13 mouse cellular contexts compared by ENCODE assay signal in the genomic region with DNA sequence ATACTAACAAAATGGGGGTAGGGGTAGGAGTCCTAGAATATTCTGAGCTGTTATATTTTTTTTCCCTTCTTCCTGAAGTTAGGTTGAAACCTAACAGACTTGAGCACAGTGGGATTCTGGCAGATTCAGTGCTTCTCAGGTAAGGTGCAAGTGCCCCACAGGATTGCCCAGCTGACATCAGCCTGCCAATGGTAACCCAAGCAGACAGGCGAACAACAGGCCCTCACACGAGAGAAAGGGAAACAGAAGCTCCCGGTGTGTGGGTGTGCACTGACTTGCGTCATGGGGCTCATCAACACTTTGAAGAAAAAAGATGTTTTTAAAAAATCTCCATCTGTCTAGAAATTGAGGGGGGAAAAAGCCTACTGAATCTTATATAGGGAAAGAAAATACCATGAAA. TPM values are rescaled to one million over a fixed set of nuclear protein-coding genes. Genes with fewer than 3 reads are reported as not detected.
DNase-seq lines count a peak whose midpoint lies in the region; ATAC-seq and TF ChIP-seq lines count a peak whose summit lies in the region.
"Had no signal": no experiment of that assay in that cellular context is flagged by ENCODE, and none has a peak within 500 bp of the region (broad histone marks: within the 10 kb centered on the region; RNA-seq: fewer than 3 reads in every experiment).

No protein-coding gene starts in this region.

- no peaks in the 10 kb centered on the region for H3K36me3 ChIP-seq in MEL (ENCODE audit: control insufficient read depth in 1 of 2, insufficient read depth in 2 of 2, low read length in 2 of 2)
- H3K36me3 ChIP-seq: hindbrain, embryonic 10.5 days; liver, embryonic 15.5 days had no signal

- TF ChIP-seq POLR2A in MEL (IDR thresholded peaks at IDR 0.05; ENCODE audit: control insufficient read depth in 1 of 2, insufficient read depth in 1 of 2, low read depth in 1 of 2, low read length in 2 of 2, poor library complexity in 1 of 2) = no peak

- no peak for TF ChIP-seq CTCF in MEL (IDR thresholded peaks at IDR 0.05 in 2 of 3, conservative IDR thresholded peaks at IDR 0.05 in 1 of 3; ENCODE audit: control insufficient read depth in 1 of 3, insufficient read depth in 1 of 3, low read depth in 2 of 3, low read length in 3 of 3, poor library complexity in 1 of 3, severe bottlenecking in 1 of 3)
- no peak for TF ChIP-seq CTCF in gastrocnemius, adult 2 months (IDR thresholded peaks at IDR 0.05)

- H3K27me3 ChIP-seq in MEL (ENCODE audit: control insufficient read depth in 1 of 2, insufficient read depth in 2 of 2, low read length in 2 of 2) = peaks cover 8 to 11% of the 10 kb centered on the region in 2 experiments
- H3K27me3 ChIP-seq: liver, embryonic 15.5 days had no signal

- H3K27ac ChIP-seq in MEL (ENCODE audit: control insufficient read depth, low read depth, low read length) = no peak overlapping the region
- H3K27ac ChIP-seq in gastrocnemius, adult 2 months = no peak overlapping the region
- H3K27ac ChIP-seq: hindbrain, embryonic 10.5 days; kidney, postnatal 0 days; liver, embryonic 15.5 days had no signal

- no peak overlapping the region for H3K4me3 ChIP-seq in MEL (ENCODE audit: control insufficient read depth in 1 of 2, insufficient read depth in 1 of 2, low read depth in 2 of 2, low read length in 2 of 2)
- H3K4me3 ChIP-seq in gastrocnemius, adult 2 months = no peak overlapping the region
- H3K4me3 ChIP-seq: hindbrain, embryonic 10.5 days; liver, embryonic 15.5 days; megakaryocyte, embryonic 14.5 days had no signal

- TF ChIP-seq RAD21 in MEL (IDR thresholded peaks at IDR 0.05; ENCODE audit: low read depth, low read length) = no peak

- no peak overlapping the region for H3K9ac ChIP-seq in MEL (ENCODE audit: control insufficient read depth, low read depth, low read length, poor library complexity, severe bottlenecking)
- H3K9ac ChIP-seq: liver, embryonic 15.5 days had no signal

- no peak for ATAC-seq in megakaryocyte progenitor cell, adult 5-6 weeks (replicated peaks; ENCODE audit: poor library complexity)
- ATAC-seq: activated CD4-positive, CD25-positive, alpha-beta regulatory T cell, adult 4 months had no signal

- no peaks in the 10 kb centered on the region for H3K4me1 ChIP-seq in MEL (ENCODE audit: control insufficient read depth in 1 of 2, insufficient read depth in 2 of 2, low read length in 2 of 2)
- H3K4me1 ChIP-seq: hindbrain, embryonic 10.5 days; liver, embryonic 15.5 days; megakaryocyte, embryonic 14.5 days had no signal

- H3K9me3 ChIP-seq in MEL (replicated peaks; ENCODE audit: insufficient read depth, low read length) = no peaks in the 10 kb centered on the region
- H3K9me3 ChIP-seq: hindbrain, embryonic 10.5 days; liver, embryonic 15.5 days; megakaryocyte, embryonic 14.5 days had no signal

- intact Hi-C loops in gastrocnemius, adult 2 months (cut with DNase I) = loop anchor here (2.0 kb wide), 1 partner anchor 407 kb away; no protein-coding TSS in a partner anchor

- TF ChIP-seq EP300 in MEL (IDR thresholded peaks at IDR 0.05; ENCODE audit: low read depth in 1 of 2, low read length in 2 of 2) = no peak

- peak; percentile 25 for DNase-seq in MEL (ENCODE audit: low read depth, low spot score)
- peak; percentile 82 for DNase-seq in cerebellum, adult 11-12 months
- DNase-seq in frontal cortex, postnatal 25 days (ENCODE audit: low spot score in 2 of 2) = peak; percentile 15 to 27
- peak; percentile 11 to 59 for DNase-seq in left cerebral cortex, adult 8-10 months (ENCODE audit: low spot score in 2 of 2)
- DNase-seq in gastrocnemius, postnatal 4 days (ENCODE audit: low spot score in 2 of 2) = no peak
- DNase-seq in heart, adult 9 months (ENCODE audit: low spot score in 2 of 2) = no peak
- no peak for DNase-seq in gastrocnemius, adult 2 months

- no peaks in the 10 kb centered on the region for H3K79me2 ChIP-seq in MEL (ENCODE audit: control insufficient read depth, insufficient read depth, low read length, poor library complexity)

TF ChIP-seq in MEL, 35 proteins besides CTCF, POLR2A, EP300 and RAD21:
- no peak for TF ChIP-seq NELFE (IDR thresholded peaks at IDR 0.05; ENCODE audit: low read depth, low read length)
- no peak for TF ChIP-seq MAFK (IDR thresholded peaks at IDR 0.05; ENCODE audit: borderline replicate concordance, low read depth, low read length)
- TF ChIP-seq BHLHE40 (IDR thresholded peaks at IDR 0.05; ENCODE audit: borderline replicate concordance, low read depth, low read length) = no peak
- no peak for TF ChIP-seq USF1 (IDR thresholded peaks at IDR 0.05; ENCODE audit: low read depth, low read length)
- TF ChIP-seq UBTF (IDR thresholded peaks at IDR 0.05; ENCODE audit: borderline replicate concordance, insufficient read depth, low read depth, low read length) = no peak

RNA-seq across cellular contexts. Expression of a gene that starts 28.5 kb away (rescaled TPM):
- total RNA-seq in MEL (2012; rRNA removed) = 0.10 and 0.15 TPM in 2 replicates
- under 1 TPM in 1 of 2 experiments, not detected in 1; 0.06 TPM for polyA plus RNA-seq in MEL (2012; ENCODE audit: insufficient read depth in 1 of 2, insufficient read length in 2 of 2, low read depth in 1 of 2, low replicate concordance in 2 of 2, missing spikeins in 1 of 2)
- 10 to 100 TPM; 23.1 to 27.7 (median 25.7) TPM for total RNA-seq in left cerebral cortex, adult 8-10 months (2022)
- 10 to 100 TPM; 37.5 to 43.1 TPM for total RNA-seq in gastrocnemius, postnatal 4 days (2021)
- total RNA-seq in megakaryocyte progenitor cell, adult 5-6 weeks (2015) = 4.3 and 5.1 TPM in 2 replicates
- total RNA-seq in megakaryocyte progenitor cell, adult 5-6 weeks (2017) = 6.8 TPM in 2 replicates
- 10 to 100 TPM; 15.0 to 15.5 TPM for total RNA-seq in gastrocnemius, adult 2 months (2021)

RNA-seq across cellular contexts. Expression of a gene that starts 53.9 kb away (rescaled TPM):
- total RNA-seq in MEL (2012; rRNA removed) = 22.7 and 25.7 TPM in 2 replicates
- polyA plus RNA-seq in MEL (2012; ENCODE audit: insufficient read depth in 1 of 2, insufficient read length in 2 of 2, low read depth in 1 of 2, low replicate concordance in 2 of 2, missing spikeins in 1 of 2) = 10 to 100 TPM in 1 of 2 experiments, not detected in 1; 28.8 TPM
- 10 to 100 TPM; 30.8 to 34.6 (median 32.8) TPM for total RNA-seq in left cerebral cortex, adult 8-10 months (2022)
- total RNA-seq in gastrocnemius, postnatal 4 days (2021) = 10 to 100 TPM; 21.2 to 22.8 TPM
- total RNA-seq in megakaryocyte progenitor cell, adult 5-6 weeks (2015) = 85.2 and 93.9 TPM in 2 replicates
- total RNA-seq in megakaryocyte progenitor cell, adult 5-6 weeks (2017) = 66.5 and 75.7 TPM in 2 replicates
- 10 to 100 TPM; 15.9 to 16.5 TPM for total RNA-seq in gastrocnemius, adult 2 months (2021)

Comparison
In these comparisons a context has a peak if more than half of its experiments do, and no peak if none do; other contexts are left out.
1. DNase-seq: peak in MEL (single experiment), cerebellum, adult 11-12 months (single experiment), frontal cortex, postnatal 25 days (2 of 2) and left cerebral cortex, adult 8-10 months (2 of 2); none in gastrocnemius, postnatal 4 days (0 of 2), heart, adult 9 months (0 of 2) and gastrocnemius, adult 2 months (single experiment).